Mouse (Mus musculus) lung, postnatal 36 days (tissue): Measurements from ENCODE around the gene Senp7.
A peak's percentile ranks its signal among the peaks of the same experiment; 100 is the strongest.

Experiments
- DNase-seq: peaks from one replicate; pipeline ENCODE4 v3.0.0; 2022; ENCODE audit warnings: mixed read lengths

The Senp7 gene

GRCm38 (mm10) chr16:56139921-56140320 lies 91.8 kb downstream of the Senp7 start:
- DNase-seq: no peak

- DNase-seq: no peak
These were observed 96.9 kb downstream of the Senp7 start for GRCm38 (mm10) chr16:56144876-56145555.

GRCm38 (mm10) chr16:56147679-56148078 lies 99.5 kb downstream of the Senp7 start:
- DNase-seq: no peak

GRCm38 (mm10) chr16:56163466-56163865 lies 115.3 kb downstream of the Senp7 start:
- no peak for DNase-seq

GRCm38 (mm10) chr16:56170247-56170646 lies 122.1 kb downstream of the Senp7 start:
- no peak for DNase-seq

- peak; percentile 19 for DNase-seq
These were observed 127.9 kb downstream of the Senp7 start for GRCm38 (mm10) chr16:56175867-56176581.

GRCm38 (mm10) chr16:56186863-56187262 lies 138.7 kb downstream of the Senp7 start:
- no peak for DNase-seq

- DNase-seq: no peak
These were observed 140.1 kb downstream of the Senp7 start for GRCm38 (mm10) chr16:56188198-56188597.

GRCm38 (mm10) chr16:56204051-56204450 lies 155.9 kb downstream of the Senp7 start, which contains the start of gene Impg2:
TSS of gene Impg2 (plus strand) at chr16:56204313.
- no peak for DNase-seq

- no peak for DNase-seq
These were observed 164.6 kb downstream of the Senp7 start for GRCm38 (mm10) chr16:56212740-56213139.

GRCm38 (mm10) chr16:56227686-56228085 lies 179.5 kb downstream of the Senp7 start:
- no peak for DNase-seq

GRCm38 (mm10) chr16:56229455-56229854 lies 181.3 kb downstream of the Senp7 start:
- no peak for DNase-seq

- peak; percentile 38 for DNase-seq
These were observed 183.2 kb downstream of the Senp7 start for GRCm38 (mm10) chr16:56231300-56231699.

- peak; percentile 25 for DNase-seq
These were observed 184.6 kb downstream of the Senp7 start for GRCm38 (mm10) chr16:56232736-56233135.
